Mouse (Mus musculus) heart, embryonic 11.5 days (tissue): ENCODE measurements around the gene Farp2. TPM values are rescaled to one million over a fixed set of nuclear protein-coding genes. Genes with fewer than 3 reads are reported as not detected.
"Not testable (repeated sequence)": the region's sequence is repeated elsewhere in the genome, so short reads cannot be mapped to it uniquely, and the experiment has no call there.

Experiments
- ATAC-seq: fragments of 200-750 bp; cut with Nextera tagmentation; replicated peaks from 2 replicates; pipeline ENCODE4 v1.8.0; 2017; ENCODE audit warnings: moderate library complexity; ENCODE audit not compliant: insufficient number of reproducible peaks, low FRiP score, low TSS enrichment
- H3K27ac ChIP-seq: fragments of 300-500 bp; sonication (generic); 2 replicates; pipeline ENCODE4 v1.5.1; 2014; ENCODE audit warnings: mild to moderate bottlenecking, low read depth, low read length
- H3K27me3 ChIP-seq: fragments of 300-500 bp; sonication (generic); 2 replicates; pipeline ENCODE4 v1.6.1; 2014; ENCODE audit warnings: mild to moderate bottlenecking, low read length, mixed read lengths; ENCODE audit not compliant: control insufficient read depth, insufficient read depth
- H3K36me3 ChIP-seq: fragments of 300-500 bp; sonication (generic); 2 replicates; pipeline ENCODE4 v1.6.1; 2014; ENCODE audit warnings: mild to moderate bottlenecking, low read length, moderate library complexity, mixed read lengths; ENCODE audit not compliant: control insufficient read depth, insufficient read depth
- H3K4me1 ChIP-seq: fragments of 300-500 bp; sonication (generic); 2 replicates; pipeline ENCODE4 v1.6.1; 2014; ENCODE audit warnings: low read length; ENCODE audit not compliant: control insufficient read depth, insufficient read depth
- H3K4me2 ChIP-seq: fragments of 300-500 bp; sonication (generic); 2 replicates; pipeline ENCODE4 v1.6.1; 2014; ENCODE audit warnings: mild to moderate bottlenecking, moderate library complexity
- H3K4me3 ChIP-seq: fragments of 300-500 bp; sonication (generic); 2 replicates; pipeline ENCODE4 v1.5.1; 2014; ENCODE audit warnings: low read depth, low read length
- H3K9ac ChIP-seq: fragments of 300-500 bp; sonication (generic); 2 replicates; pipeline ENCODE4 v1.6.1; 2014; ENCODE audit warnings: mild to moderate bottlenecking, low read depth, low read length, moderate library complexity
- H3K9me3 ChIP-seq: fragments of 300-500 bp; sonication (generic); replicated peaks from 2 replicates; pipeline ENCODE4 v1.6.1; 2016; ENCODE audit warnings: low read length; ENCODE audit not compliant: control insufficient read depth
- WGBS: fragments of 180-500 bp; shearing (Covaris S2); extraction: QIAGEN DNeasy Blood & Tissue Kit; methylation state at CpG from one replicate; pipeline ENCODE4 v1.1.7; 2014; ENCODE audit not compliant: insufficient replicate concordance; 5-methylcytosine and 5-hydroxymethylcytosine counted together
- polyA plus RNA-seq: library from polyadenylated mRNA; unstranded; fragments of >200 nt; fragmentation: Nextera tagmentation; extraction: Ambion mirVana; gene quantifications from 2 replicates; pipeline ENCODE4 v1.2.1, GENCODE M21; 2014

Gene Farp2
- polyA plus RNA-seq, 1 experiment from 2014 or later = 4.8 TPM

DNA sequence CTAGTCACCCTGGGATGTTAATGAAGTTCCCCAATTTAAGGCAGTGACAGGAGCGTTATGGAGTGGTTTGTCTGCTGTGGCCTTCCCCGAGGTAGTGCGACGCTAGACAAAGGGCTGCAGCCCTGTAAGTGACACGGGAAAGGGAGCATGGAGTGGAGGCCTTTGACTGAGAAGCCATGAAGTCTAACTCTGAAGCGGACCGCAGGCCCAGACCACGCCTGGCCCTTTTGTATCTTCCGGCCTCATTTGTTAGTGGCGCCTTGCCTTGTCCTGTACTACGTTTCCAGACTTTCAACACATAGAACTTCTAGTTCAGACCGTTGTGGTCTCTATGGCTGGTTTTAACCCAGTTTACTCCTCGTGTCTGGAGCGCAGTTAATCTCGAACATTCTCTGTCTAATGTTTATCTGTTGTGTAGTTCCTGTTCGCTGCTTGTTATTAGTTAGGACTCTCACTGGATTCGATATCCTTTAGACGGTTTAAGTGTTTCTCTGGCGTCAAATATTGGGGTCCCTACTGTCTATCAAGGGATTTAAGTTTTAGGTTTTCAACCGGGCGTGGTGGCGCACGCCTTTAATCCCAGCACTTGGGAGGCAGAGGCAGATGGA lies 32.3 kb upstream of the Farp2 start:
- no peaks in the 10 kb centered on the region for H3K36me3 ChIP-seq
- H3K4me2 ChIP-seq = peak overlapping the region; percentile 79
- no peaks in the 10 kb centered on the region for H3K9me3 ChIP-seq
- no peak for ATAC-seq
- H3K9ac ChIP-seq = peak overlapping the region; percentile 94
- peak overlapping the region; percentile 98 for H3K27ac ChIP-seq
- WGBS = 5% methylated on average over 23 of the region's 23 CpGs
- H3K27me3 ChIP-seq = no peaks in the 10 kb centered on the region
- peaks cover 10% of the 10 kb centered on the region for H3K4me1 ChIP-seq
- peak overlapping the region; percentile 89 for H3K4me3 ChIP-seq

DNA sequence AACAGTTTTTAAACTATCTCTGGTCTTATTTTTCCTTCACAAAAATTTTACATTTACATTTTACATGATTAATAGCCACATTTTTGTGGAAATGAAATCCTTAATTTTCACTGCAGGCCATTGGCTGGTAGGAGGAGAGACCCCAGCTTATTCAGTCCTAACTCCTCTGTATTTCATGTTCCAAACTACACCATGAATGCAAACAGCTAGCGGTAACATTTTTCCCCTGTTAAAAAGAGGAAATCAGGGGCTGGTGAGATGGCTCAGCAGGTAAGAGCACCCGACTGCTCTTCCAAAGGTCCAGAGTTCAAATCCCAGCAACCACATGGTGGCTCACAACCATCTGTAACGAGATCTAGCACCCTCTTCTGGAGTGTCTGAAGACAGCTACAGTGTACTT lies 25.6 kb upstream of the Farp2 start:
- not testable (repeated sequence) for ATAC-seq, H3K27me3 ChIP-seq, H3K36me3 ChIP-seq, H3K4me1 ChIP-seq, H3K9ac ChIP-seq, H3K9me3 ChIP-seq, H3K4me2 ChIP-seq, H3K27ac ChIP-seq, H3K4me3 ChIP-seq
- 93% methylated on average over 2 of the region's 3 CpGs for WGBS

DNA sequence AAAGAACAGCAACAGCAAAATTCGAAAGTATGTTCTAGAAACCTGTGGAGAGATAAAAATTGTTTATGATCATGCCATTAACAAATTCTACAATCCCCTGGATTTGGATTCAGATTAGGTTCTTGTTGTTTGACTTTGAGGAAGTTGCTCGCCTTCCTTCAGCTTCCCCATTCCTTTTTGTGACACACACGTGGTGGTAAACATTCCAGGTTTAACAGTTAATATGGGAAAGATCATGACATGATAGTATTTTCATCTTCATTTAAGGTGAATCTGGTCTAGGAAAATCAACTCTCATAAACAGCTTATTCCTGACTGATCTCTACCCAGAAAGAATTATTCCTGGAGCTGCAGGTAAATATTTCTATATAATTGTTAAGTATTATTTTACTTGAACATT lies 16.6 kb upstream of the Farp2 start:
- 85% methylated on average over 3 of the region's 3 CpGs for WGBS
- Histone ChIP-seq H3K4me1 (no peaks in the 10 kb centered on the region), H3K4me2 (no peak overlapping the region), H3K9ac (no peak overlapping the region), H3K36me3 (peaks cover 7% of the 10 kb centered on the region; the same call in 1 of the 2 replicates), H3K4me3 (no peak overlapping the region), H3K27me3 (no peaks in the 10 kb centered on the region), H3K27ac (no peak overlapping the region), H3K9me3 (no peaks in the 10 kb centered on the region)
- ATAC-seq = no peak

DNA sequence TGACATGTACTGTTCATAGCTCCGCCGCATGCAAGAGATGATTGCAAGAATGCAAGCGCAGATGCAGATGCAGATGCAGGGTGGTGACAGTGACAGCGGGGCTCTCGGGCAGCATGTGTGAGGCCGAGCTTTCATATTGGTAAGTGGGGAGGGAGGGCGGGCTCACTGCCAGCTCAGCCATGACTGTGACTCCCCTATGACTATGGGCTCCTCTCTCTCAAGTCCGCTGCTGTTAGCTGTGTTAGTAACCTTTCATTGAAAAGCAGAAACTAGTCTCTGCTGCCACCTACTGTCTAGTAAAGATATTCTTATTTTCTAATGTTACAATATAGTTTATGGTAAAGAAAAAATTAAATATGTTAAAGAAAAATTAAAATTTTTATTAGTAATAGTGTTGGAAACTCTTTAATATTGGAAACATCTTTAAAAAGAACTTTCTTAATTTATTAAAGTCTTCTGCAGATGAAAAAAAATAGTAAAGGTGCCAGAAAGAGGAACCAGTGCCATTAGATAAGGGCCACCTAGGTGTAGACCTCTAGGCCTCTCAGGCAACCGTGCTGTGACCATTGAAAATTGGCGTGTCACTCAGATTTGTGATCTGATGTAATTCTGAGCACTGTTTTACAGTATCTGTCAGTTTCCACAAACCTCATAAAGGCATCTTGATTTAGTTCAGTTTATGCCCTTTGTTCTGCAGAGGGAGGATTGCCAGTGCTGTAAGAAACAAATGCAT lies 4.8 kb upstream of the Farp2 start:
- Histone ChIP-seq H3K27ac (no peak overlapping the region), H3K36me3 (peaks cover 29% of the 10 kb centered on the region), H3K9me3 (no peaks in the 10 kb centered on the region), H3K4me2 (no peak overlapping the region), H3K27me3 (no peaks in the 10 kb centered on the region), H3K4me3 (no peak overlapping the region), H3K4me1 (peaks cover 7% of the 10 kb centered on the region; the same call in 1 of the 2 replicates), H3K9ac (no peak overlapping the region)
- WGBS = 54% methylated on average over 10 of the region's 10 CpGs
- ATAC-seq = no peak

DNA sequence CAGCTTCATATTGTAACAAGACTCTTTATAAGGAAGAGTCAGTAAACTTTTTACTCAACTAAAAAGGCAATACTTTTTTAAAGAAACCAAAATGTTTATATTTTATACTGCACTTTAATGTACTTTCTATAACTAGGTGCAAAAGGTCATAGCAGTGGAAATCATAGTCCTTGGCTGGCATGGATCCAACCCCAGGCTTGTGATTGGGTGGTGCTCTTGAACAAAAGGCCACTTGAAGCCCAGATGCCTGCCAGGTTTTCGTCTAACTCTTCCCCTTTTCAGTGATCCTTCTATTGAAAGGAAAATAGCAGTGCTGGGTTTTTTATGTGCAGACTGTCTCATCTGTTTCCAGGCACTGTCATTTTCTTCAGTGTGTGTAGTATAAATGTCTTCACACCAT lies 3.3 kb upstream of the Farp2 start:
- WGBS = 42% methylated on average over 1 of the region's 1 CpGs
- H3K36me3 ChIP-seq = peaks cover 20% of the 10 kb centered on the region
- not testable (repeated sequence) for H3K27ac ChIP-seq, H3K9me3 ChIP-seq, H3K4me3 ChIP-seq, H3K4me1 ChIP-seq, H3K27me3 ChIP-seq, H3K9ac ChIP-seq, ATAC-seq, H3K4me2 ChIP-seq

DNA sequence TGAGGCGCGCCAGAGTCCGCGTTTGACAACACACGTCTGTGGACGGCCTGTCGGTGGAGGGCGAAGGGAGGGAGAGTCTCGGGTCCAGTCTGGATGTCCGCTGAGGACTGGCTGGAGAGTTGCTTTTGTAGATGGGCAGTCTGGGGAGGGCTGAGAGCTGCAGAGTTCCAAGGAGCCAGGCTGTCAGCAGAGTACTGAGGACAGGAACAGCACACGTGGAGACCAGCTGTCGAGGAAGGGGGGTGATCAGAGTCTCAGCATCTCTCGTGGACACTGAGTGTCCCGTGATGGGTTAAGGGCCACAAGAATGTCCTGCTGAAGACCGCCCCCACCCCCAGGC lies 442 bp downstream of the Farp2 start:
- H3K27ac ChIP-seq = peak overlapping the region; percentile 66
- H3K4me3 ChIP-seq = peak overlapping the region; percentile 75
- H3K9me3 ChIP-seq = no peaks in the 10 kb centered on the region
- peaks cover 7% of the 10 kb centered on the region; the same call in 1 of the 2 replicates for H3K4me1 ChIP-seq
- 1% methylated on average over 15 of the region's 15 CpGs for WGBS
- H3K4me2 ChIP-seq = peak overlapping the region; percentile 94
- ATAC-seq = peak; percentile 39
- peaks cover 3% of the 10 kb centered on the region; the same call in 1 of the 2 replicates for H3K36me3 ChIP-seq
- H3K27me3 ChIP-seq = no peaks in the 10 kb centered on the region
- peak overlapping the region; percentile 85 for H3K9ac ChIP-seq

DNA sequence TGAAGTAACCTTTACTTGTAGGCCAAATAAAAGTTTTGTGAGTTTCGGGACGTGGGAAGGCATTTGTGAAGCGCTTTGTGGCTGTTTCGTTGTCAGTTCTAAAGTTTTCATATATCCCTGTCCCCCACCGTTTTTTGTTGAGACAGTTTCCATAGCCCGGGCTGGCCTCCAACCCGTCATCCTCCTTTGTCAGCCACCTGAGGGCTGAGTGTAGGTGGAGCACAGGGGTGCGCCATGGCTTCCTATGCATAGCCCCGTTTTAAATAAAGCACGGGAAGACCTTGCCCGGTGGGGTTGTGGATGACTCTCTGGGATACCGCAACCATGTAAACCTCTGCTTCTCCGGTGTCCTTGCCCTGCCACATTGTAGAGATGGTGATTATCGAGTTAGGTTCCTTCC lies 1.3 kb downstream of the Farp2 start:
- Histone ChIP-seq H3K4me3 (no peak overlapping the region), H3K27ac (no peak overlapping the region), H3K4me2 (no peak overlapping the region), H3K27me3 (no peaks in the 10 kb centered on the region), H3K9ac (no peak overlapping the region), H3K9me3 (no peaks in the 10 kb centered on the region), H3K4me1 (peaks cover 7% of the 10 kb centered on the region; the same call in 1 of the 2 replicates), H3K36me3 (no peaks in the 10 kb centered on the region)
- WGBS = 73% methylated on average over 14 of the region's 14 CpGs
- ATAC-seq = no peak

DNA sequence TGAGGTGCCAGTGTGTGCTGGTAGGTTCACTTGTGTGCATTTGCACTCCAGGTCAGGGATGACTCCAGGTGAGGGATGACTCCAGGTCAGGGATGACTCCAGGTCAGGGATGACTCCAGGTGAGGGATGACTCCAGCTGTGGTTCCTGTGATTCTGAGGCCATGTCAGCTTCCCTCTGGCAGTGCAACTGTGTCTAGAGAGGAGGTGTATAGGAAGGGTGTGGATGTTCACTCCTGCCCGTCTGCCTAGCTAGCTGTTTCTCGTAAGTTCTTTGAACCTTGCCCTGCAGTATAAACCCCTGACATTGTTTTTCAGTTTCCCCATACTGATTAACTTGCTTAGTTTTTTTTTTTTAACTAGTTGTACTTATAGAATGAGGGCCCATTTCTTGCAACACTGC lies 9.6 kb downstream of the Farp2 start:
- 73% methylated on average over 2 of the region's 2 CpGs for WGBS
- Histone ChIP-seq H3K27me3 (no peaks in the 10 kb centered on the region), H3K4me1 (no peaks in the 10 kb centered on the region), H3K36me3 (no peaks in the 10 kb centered on the region; the same call in 1 of the 2 replicates), H3K4me3 (no peak overlapping the region), H3K9ac (no peak overlapping the region), H3K4me2 (no peak overlapping the region), H3K9me3 (no peaks in the 10 kb centered on the region), H3K27ac (no peak overlapping the region)
- ATAC-seq = no peak

DNA sequence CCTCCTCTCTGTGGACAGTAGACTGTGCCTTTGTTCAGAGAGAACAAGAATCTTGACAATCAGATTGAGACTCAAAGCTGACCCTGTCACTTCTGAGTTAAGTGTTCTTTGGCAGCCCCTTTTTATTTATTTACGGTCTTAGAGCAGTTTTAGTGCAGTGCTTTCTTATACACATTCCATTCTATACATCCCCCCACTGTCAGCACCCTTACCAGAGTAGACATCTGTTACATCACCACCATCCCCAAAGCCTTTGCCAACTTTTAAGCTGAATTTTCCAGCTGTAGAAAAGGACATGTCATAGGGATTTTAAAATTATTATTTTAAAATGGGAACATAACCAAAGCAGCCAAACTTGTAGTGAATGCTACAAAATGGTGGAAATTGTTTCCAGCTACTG lies 10.4 kb downstream of the Farp2 start:
- Histone ChIP-seq H3K9ac (no peak overlapping the region), H3K36me3 (no peaks in the 10 kb centered on the region; the same call in 1 of the 2 replicates), H3K27me3 (no peaks in the 10 kb centered on the region), H3K4me1 (no peaks in the 10 kb centered on the region), H3K27ac (no peak overlapping the region), H3K9me3 (no peaks in the 10 kb centered on the region), H3K4me2 (no peak overlapping the region), H3K4me3 (no peak overlapping the region)
- WGBS = 76% methylated on average over 1 of the region's 1 CpGs
- ATAC-seq = no peak
